8 mouse cellular contexts compared by ENCODE assay signal in the genomic region with DNA sequence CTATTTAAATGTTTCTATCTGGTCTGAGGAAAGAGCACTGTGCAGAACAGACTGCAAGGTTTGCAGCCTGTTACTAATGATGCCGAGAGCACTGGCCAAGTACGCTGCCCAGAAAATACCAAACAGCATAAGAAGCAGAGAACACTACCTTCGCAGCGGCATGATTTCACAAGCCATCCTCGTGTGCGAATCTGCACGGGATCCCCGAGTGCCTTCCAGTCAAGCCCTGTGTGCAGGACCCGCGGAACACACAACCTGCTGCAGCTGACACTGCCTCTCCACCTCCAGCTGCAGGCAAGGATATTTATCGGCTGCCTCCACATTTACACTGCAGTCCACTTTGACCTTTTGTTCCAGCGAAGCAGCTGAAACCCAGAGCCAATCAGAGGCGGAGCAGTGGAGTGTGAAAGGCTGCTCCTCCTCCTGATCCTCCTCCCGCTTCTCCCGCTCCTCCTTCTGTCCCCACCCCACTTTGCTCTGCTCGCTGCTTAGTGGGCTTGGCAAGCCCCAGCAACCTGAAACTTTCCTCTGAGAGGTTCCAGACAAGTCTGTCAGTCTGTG. TPM values are rescaled to one million over a fixed set of nuclear protein-coding genes. Genes with fewer than 3 reads are reported as not detected.
DNase-seq lines count a peak whose midpoint lies in the region; ATAC-seq lines count a peak whose summit lies in the region.

TSS of gene Fam13a (minus strand) at position 386 of the 561 bp plus-strand sequence.

- no peaks in the 10 kb centered on the region for H3K9me3 ChIP-seq in forebrain, embryonic 16.5 days (ENCODE audit: control insufficient read depth, low read length)
- H3K9me3 ChIP-seq in liver, embryonic 16.5 days (replicated peaks; ENCODE audit: control insufficient read depth, low read length), result no peaks in the 10 kb centered on the region
- H3K9me3 ChIP-seq in neural tube, embryonic 14.5 days (ENCODE audit: control insufficient read depth, low read length), result no peaks in the 10 kb centered on the region

- peak; percentile 99 for ATAC-seq in forebrain, embryonic 16.5 days
- peak; percentile 96 for ATAC-seq in liver, embryonic 16.5 days (ENCODE audit: low read depth)
- ATAC-seq in neural tube, embryonic 14.5 days (ENCODE audit: low read depth), result peak; percentile 99

- intact Hi-C loops in heart, postnatal 25 days (cut with DNase I), result loop anchor here (5.0 kb wide), 2 partner anchors 57 to 97 kb away; no protein-coding TSS in a partner anchor

- H3K4me3 ChIP-seq in forebrain, embryonic 16.5 days (replicated peaks; ENCODE audit: low read length), result peak within 1 kb of the TSS; percentile 62
- H3K4me3 ChIP-seq in liver, embryonic 16.5 days (ENCODE audit: low read depth, low read length), result peak within 1 kb of the TSS; percentile 62
- H3K4me3 ChIP-seq in neural tube, embryonic 14.5 days (ENCODE audit: low read depth, low read length), result peak within 1 kb of the TSS; percentile 55

- peak within 1 kb of the TSS; percentile 63 for H3K9ac ChIP-seq in forebrain, embryonic 16.5 days (replicated peaks; ENCODE audit: low read depth, low read length)
- peak within 1 kb of the TSS; percentile 37; the same call in 1 of the 2 replicates for H3K9ac ChIP-seq in liver, embryonic 16.5 days (ENCODE audit: low read depth, low read length)
- peak within 1 kb of the TSS; percentile 56 for H3K9ac ChIP-seq in neural tube, embryonic 14.5 days (replicated peaks; ENCODE audit: low read depth, low read length)

- no peaks in the 10 kb centered on the region for H3K36me3 ChIP-seq in forebrain, embryonic 16.5 days (ENCODE audit: control insufficient read depth, insufficient read depth)
- H3K36me3 ChIP-seq in liver, embryonic 16.5 days (ENCODE audit: control insufficient read depth, insufficient read depth), result no peaks in the 10 kb centered on the region
- no peaks in the 10 kb centered on the region for H3K36me3 ChIP-seq in neural tube, embryonic 14.5 days (ENCODE audit: control insufficient read depth, insufficient read depth, low read length)

- WGBS in forebrain, embryonic 16.5 days, result under 1% methylated on average over 16 of the region's 16 CpGs
- under 1% methylated on average over 16 of the region's 16 CpGs for WGBS in liver, embryonic 16.5 days (ENCODE audit: insufficient replicate concordance)
- WGBS in neural tube, embryonic 14.5 days, result under 1% methylated on average over 16 of the region's 16 CpGs

- peak within 1 kb of the TSS; percentile 58 for H3K27ac ChIP-seq in forebrain, embryonic 16.5 days (ENCODE audit: low read length)
- H3K27ac ChIP-seq in liver, embryonic 16.5 days (ENCODE audit: low read length), result peak within 1 kb of the TSS; percentile 55
- H3K27ac ChIP-seq in neural tube, embryonic 14.5 days (ENCODE audit: low read depth, low read length), result peak within 1 kb of the TSS; percentile 45

- peaks cover 5% of the 10 kb centered on the region; the same call in 1 of the 2 replicates for H3K4me1 ChIP-seq in forebrain, embryonic 16.5 days (replicated peaks; ENCODE audit: control insufficient read depth, insufficient read depth, low read length)
- H3K4me1 ChIP-seq in liver, embryonic 16.5 days (ENCODE audit: control insufficient read depth, low read depth, low read length), result no peaks in the 10 kb centered on the region
- peaks cover 3% of the 10 kb centered on the region; the same call in 1 of the 2 replicates for H3K4me1 ChIP-seq in neural tube, embryonic 14.5 days (ENCODE audit: control insufficient read depth, insufficient read depth, low read length)

- peak within 1 kb of the TSS; percentile 67 for H3K4me2 ChIP-seq in forebrain, embryonic 16.5 days (ENCODE audit: low read length)
- peak within 1 kb of the TSS; percentile 57 for H3K4me2 ChIP-seq in liver, embryonic 16.5 days (ENCODE audit: low read depth, low read length)
- peak within 1 kb of the TSS; percentile 60 for H3K4me2 ChIP-seq in neural tube, embryonic 14.5 days (ENCODE audit: low read depth, low read length)

- H3K27me3 ChIP-seq in forebrain, embryonic 16.5 days (replicated peaks; ENCODE audit: control insufficient read depth, insufficient read depth, low read length), result no peaks in the 10 kb centered on the region
- no peaks in the 10 kb centered on the region for H3K27me3 ChIP-seq in liver, embryonic 16.5 days (ENCODE audit: control insufficient read depth, insufficient read depth, low read depth, low read length)
- H3K27me3 ChIP-seq in neural tube, embryonic 14.5 days (ENCODE audit: control insufficient read depth, insufficient read depth, low read length), result no peaks in the 10 kb centered on the region

- DNase-seq in ES-CJ7 (ENCODE audit: low read depth, low spot score), result peak; percentile 80
- DNase-seq in cerebellum, adult 18-20 months, result peak; percentile 70 to 80
- DNase-seq in heart, postnatal 25 days (ENCODE audit: low spot score), result peak; percentile 77
- peak; percentile 77 for DNase-seq in layer of hippocampus, adult 11-12 months (ENCODE audit: low spot score)
- peak; percentile 39 for DNase-seq in thymus, postnatal 0 days (ENCODE audit: low spot score)

RNA-seq across cellular contexts. Expression of gene Fam13a, which starts in this region (rescaled TPM):
- polyA plus RNA-seq in forebrain, embryonic 16.5 days (2015; fragmentation: Nextera tagmentation; extraction: Ambion mirVana), result 10.4 and 10.6 TPM in 2 replicates
- total RNA-seq in heart, postnatal 25 days (2021), result 10 to 100 TPM; 21.2 to 27.4 TPM
- 3.9 and 4.8 TPM in 2 replicates for polyA plus RNA-seq in liver, embryonic 16.5 days (2015; fragmentation: Nextera tagmentation; extraction: Ambion mirVana)
- 11.8 and 17.6 TPM in 2 replicates for polyA plus RNA-seq in neural tube, embryonic 14.5 days (2014; fragmentation: Nextera tagmentation; extraction: Ambion mirVana)
- polyA plus RNA-seq in thymus, postnatal 0 days (2015; fragmentation: Nextera tagmentation; extraction: Ambion mirVana), result 3.9 and 4.7 TPM in 2 replicates

Comparison
In these comparisons a context has a peak if more than half of its experiments do, and no peak if none do; other contexts are left out.
1. Peak in every context shown above with its lines: DNase-seq, ATAC-seq, H3K4me3 ChIP-seq and H3K27ac ChIP-seq.